Mouse (Mus musculus): Measurements from ENCODE around the gene Zcrb1.
A peak's percentile ranks its signal among the peaks of the same experiment; 100 is the strongest.
"Not testable (repeated sequence)": the region's sequence is repeated elsewhere in the genome, so short reads cannot be mapped to it uniquely, and the experiment has no call there.

Gene Zcrb1

DNA sequence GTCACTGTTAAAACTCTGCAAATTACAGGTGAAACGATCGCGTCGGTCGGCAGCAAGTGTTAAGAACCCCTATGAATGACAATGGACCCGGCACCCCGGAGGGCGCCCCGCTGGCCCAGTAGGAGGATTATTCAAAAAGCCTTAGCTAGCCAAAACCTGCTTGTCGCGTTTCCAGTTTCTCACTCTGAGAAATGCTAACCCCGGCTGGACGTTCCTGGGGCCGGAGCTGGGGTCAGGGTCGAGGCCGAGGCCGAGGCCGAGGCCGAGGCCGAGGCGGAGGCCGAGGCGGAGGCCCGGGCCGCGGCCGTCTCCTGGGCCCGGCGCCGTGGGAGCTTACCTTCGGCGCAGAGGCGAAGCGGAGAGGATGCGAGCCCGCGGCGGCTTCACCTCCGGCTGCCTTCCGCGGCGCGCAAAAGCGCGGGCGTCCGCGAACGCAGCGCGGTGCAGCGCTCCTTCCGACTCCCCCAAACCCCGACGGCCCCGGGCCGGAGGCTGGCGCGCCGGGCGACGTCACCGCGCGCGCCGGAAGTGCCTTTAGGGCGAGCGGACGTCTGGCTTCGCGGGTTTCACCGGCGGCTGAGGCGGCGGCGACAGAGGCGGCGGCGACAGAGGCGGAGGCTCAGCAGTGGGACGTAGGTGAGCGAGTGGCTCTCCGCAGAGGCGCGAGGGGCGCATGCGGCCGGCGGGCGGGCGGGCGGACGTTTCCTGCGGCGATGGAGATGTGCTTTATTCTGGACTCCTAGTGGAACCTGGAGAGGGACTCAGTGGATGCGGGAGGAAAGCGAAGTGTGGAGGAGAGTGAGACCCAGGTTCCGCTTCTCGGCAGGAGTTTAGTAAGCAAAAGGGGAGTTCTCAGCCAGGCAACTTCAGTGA lies at the start of gene Zcrb1, which contains the start of gene Pphln1:
Zcrb1 (minus strand) TSS at position 509 of the 873 bp plus-strand sequence.
Pphln1 (plus strand) TSS at position 525 of the 873 bp plus-strand sequence.
- peak; percentile 75 to 77 for DNase-seq (ENCODE audit: low spot score in 2 of 2)

DNA sequence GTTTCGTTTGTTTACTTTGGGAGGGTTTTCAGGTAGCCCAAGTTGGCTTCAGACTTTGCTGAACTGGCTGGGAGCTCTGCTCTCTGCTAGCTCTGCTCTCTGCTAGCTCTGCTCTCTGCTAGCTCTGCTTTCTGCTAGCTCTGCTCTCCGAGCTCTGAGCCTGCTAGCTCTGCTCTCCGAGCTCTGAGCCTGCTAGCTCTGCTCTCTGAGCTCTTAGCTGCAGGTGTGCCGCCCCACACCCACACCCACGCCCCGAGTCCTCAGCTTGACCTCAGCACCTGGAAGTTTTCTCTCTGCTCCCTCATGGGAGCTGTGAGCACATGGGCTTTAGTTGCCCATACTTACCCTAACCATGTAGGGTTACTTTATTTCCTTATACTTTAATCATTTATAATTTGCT lies 45.5 kb upstream of the Zcrb1 start:
- DNase-seq (ENCODE audit: low spot score in 2 of 2), result no peak

DNA sequence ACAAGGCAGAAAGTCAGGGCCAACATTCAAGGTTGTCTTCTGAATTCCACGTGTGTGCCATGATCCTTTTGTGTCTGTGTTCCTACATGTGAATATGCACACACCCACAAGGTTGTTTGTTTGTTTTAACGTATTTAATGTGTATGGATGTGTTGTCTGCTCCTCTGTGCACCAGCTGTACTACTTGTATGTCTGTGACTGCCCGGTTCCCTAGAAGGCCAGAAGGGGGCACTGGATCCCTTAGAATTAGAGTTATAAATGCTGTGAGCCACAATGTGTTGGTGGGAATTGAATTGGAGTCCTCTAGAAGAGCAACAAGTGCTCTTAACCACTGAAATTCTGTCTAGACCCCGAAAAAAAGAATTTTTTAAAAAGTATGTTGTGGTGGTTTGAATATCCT lies 44.1 kb upstream of the Zcrb1 start:
- DNase-seq (ENCODE audit: low spot score in 2 of 2), result no peak

DNA sequence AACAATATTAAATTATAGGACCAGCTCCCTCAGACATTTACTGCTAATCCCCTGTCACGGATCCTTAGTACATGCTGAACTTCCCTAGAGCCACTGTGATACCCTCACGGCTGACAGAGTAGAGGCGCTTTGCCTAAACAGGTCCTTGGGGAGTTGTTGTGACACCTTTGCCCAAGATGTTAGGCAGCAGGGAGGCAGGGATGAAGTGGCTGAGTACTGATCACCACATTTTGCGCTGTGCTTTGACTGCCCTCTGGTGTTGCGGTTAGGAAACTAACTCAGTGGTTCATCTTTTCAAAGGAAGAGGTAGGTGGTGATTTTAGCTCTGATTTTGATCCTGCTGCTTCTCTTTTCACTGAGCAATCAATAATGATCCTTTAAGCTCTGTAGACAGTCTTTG lies 40.5 kb upstream of the Zcrb1 start:
- no peak for DNase-seq (ENCODE audit: low spot score in 2 of 2)

DNA sequence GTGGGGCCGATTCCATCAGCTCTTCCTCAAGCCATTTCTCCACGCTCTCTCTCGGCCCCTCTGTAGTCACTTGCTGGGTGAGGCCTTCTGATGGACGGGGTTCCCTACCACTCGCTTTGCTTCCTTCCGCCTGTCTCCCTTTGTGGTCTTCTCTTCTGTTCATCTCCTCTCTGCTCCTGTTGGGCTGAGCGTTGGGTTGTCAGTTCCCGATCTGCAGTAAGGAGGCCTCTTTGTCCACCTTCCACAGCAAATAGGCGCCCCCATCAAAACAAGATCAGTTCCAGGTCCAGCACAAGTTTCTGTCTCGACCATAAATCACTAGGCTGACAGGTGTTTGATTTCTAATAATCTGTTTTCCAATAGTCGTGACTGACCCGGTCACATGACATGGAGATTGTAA lies 37.9 kb upstream of the Zcrb1 start:
- no peak for DNase-seq (ENCODE audit: low spot score in 2 of 2)

DNA sequence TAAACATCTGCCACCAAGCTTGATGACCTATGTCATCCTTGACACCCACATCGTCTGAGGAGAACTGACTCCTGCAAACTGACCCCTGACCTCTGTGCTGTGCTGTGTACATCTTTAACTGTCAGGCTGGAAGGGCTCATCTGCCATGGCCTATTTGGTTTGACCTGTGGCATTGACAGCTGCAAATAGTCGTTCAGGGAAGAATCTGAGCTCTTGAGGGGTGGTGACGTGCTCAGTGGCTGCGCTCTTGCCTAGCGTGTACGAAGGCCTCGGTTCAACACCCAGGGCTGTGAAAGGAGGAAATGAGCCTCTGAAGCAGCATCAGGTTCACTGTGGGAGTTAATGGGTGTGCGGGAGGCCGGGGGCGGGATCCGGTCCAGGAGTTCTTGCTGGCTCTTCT lies 35.7 kb upstream of the Zcrb1 start:
- no peak for DNase-seq (ENCODE audit: low spot score in 2 of 2)

DNA sequence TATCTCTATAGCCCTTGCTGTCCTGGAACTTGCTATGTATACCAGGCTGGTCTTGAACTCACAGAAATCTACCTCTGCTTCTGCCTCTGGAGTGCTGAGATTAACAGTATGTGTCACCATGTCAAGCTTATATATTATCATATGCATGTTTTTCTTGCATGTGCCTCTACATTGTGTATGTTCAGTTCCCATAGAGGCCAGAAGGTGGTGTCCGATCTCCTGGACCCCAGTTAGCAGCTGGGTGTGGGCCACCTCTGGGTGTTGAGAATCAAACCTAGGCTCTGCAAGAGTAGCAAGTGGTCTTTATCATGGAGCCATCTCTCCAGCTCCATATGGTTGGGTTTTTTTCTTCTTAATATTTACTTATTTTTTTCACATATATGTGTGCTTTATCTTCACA lies 24.4 kb upstream of the Zcrb1 start:
- no peak for DNase-seq (ENCODE audit: low spot score in 2 of 2)

DNA sequence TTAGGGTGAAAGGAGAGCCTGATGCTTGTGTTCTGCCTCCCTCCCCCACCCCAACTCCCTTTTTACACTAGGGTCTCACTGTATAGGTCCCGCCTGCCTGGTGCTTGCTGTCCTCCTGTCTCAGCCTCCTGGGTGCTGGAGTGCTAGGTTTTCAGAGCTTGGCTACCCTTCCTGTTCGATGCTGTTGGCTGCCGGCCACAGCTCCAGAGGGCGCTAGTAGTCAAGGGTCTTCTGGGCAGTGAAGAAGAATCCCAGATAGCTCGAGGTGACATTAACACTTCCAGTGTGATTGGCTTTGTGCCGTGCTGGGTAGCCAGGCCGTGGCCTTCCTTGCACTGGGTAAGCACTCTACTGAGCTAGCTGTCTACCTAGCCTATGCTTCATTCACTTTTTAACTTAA lies 22.5 kb upstream of the Zcrb1 start:
- DNase-seq (ENCODE audit: low spot score in 2 of 2), result no peak

DNA sequence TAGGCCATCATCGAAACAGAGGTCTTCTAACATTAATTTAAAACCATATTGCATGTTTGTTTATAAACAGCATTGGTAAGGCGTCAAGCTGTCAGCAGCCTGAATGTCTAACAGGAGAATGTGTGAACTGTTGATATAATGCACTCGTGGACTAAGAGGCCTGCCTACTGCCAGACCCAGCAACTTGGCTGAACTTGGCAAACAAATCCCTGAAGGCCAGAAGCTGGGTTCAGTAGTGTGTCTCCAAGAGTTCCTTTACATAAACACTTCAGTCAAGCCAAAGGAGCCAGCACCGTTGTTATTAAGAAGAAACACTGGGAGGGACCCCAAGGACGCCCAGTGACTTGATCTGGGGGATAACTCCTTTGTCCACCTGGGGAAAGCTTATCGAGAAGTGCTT lies 18.2 kb upstream of the Zcrb1 start:
- DNase-seq (ENCODE audit: low spot score in 2 of 2), result no peak

DNA sequence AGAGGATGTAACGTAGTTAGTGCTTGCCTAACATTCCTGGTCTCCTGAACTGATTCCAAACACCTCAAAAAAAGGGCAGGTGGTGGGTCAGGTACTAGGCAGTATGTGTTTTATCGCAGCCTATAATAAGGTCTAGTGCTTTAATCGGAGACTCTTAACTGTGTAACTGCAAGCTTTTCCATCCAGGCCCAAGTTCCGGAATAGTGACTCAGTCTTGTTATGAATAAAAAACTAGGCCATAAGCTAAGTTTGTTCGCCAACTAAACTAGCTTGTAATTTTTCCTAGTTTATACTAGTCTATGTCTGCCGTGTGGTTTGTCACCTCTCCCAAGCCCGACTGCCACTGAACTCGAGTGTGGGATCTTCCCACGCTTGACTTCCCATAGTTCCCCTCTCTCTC lies 16.3 kb upstream of the Zcrb1 start:
- DNase-seq (ENCODE audit: low spot score in 2 of 2), result no peak

DNA sequence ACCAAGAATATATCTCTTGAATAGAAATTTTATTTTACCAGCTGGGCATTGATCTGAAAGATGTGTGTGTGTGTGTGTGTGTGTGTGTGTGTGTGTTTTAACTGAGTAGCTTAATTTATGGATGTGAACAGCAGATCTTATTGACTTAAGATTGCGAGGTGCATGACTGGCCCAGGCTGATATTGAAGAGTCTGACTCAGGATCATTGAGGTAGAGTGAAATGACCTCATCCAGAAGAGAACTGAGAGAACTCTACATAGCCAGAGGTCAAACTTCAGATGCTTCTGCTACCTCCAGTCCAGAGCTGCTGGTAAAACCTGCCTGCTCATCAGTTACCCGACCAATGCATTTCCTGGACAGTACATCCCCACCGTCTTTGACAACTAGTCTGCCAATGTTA lies 14.3 kb upstream of the Zcrb1 start:
- no peak for DNase-seq (ENCODE audit: low spot score in 2 of 2)

DNA sequence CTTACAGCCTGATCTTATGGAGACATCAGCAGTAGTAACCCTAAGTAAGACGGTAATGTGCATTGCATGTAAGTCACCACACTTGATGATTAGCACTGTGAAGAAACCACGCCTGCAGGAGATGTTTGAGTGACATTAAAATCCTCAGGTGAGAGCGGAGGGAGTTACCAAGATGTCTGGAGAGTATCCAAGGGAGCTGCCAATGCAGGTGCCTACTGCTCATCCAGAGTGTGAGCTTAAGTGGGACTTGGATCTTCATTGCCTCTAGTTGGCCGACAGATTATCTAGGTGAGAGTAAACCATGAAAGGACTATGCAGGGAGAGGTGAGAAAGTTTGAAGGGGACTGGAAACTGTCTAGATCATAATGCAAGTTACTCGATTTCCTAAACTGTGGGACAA lies 8.4 kb upstream of the Zcrb1 start:
- no peak for DNase-seq (ENCODE audit: low spot score in 2 of 2)

DNA sequence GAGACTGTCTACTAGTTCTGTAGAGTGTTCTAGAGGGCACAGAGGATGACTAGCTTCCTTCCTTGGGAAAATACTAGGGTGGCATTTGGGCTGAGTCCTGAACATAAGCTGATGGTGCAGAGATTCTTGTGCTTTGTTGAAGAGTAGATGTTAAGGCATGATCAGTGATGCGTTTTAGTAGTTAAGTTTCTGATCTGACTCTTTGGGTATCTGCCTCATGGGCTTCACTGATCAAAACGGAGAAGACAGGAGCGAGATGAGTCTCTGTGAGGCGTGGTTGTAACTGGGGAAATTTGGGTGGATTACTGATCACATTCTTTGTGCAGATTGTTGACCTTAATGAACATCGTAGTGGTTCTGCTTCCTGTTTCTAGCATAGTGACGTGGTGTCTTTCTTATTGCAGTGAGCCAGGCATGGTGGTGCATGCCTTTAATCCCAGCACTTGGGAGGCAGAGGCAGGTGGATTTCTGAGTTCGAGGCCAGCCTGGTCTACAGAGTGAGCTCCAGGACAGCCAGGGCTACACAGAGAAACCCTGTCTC lies 7.4 kb upstream of the Zcrb1 start:
- no peak for DNase-seq (ENCODE audit: low spot score in 2 of 2)

DNA sequence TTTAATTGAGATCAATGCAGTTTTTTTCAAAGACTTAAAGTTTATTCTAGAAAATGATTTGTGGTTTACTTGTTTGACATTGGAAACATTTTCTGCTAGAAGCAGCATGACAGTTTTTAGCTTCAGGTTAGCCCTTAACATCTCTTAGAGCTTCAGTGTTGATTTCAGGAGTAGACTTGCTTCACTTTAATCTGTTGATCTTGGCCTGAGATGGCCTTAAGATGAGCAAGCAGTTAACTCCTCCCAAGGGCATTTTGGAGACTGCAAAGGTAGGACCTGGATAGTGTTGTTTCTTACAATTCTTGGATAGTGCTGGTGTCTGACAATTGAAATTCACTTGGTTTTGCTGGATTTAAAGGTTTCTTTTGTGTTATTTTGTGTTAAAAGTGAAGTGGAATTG lies 6.7 kb upstream of the Zcrb1 start:
- DNase-seq (ENCODE audit: low spot score in 2 of 2), result no peak

DNA sequence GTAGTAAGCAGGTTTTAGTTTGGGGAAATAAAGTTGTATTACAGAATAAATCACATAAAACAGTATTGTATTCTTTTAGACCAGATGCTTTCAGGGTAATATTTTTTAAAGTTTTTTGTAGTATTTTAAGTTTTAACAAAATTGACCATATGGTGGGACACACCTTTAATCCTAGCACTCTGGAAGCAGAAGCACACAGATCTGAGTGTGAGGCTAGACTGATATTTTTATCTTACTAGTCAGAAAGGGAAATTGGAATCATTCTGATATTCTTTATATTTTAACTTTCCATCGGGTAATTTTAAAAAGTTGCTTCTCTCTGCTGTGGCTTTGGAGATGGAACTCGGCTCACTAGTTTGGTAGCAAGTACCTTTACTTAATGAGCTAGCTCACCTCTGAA lies 4.6 kb upstream of the Zcrb1 start:
- DNase-seq (ENCODE audit: low spot score in 2 of 2), result no peak

DNA sequence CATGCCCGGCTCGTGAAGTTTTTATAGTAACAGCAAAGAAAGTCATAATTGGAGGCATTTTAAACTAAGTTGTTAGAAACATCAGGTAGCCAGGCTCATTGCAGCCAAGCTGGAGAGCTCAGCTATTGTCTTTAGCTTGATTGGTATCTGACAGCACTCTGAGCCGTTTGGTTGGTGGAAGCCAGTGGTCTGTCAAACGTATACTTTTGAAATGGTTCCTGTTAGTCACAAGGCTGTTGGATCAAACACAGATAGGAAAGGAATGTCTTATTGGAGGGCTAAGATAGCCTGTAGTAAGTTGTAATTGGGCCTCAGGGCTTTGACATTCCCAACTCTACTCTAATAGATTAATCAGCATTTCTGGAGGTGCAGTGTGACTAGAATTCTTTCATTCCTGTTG lies 3.3 kb upstream of the Zcrb1 start:
- no peak for DNase-seq (ENCODE audit: low spot score in 2 of 2)

DNA sequence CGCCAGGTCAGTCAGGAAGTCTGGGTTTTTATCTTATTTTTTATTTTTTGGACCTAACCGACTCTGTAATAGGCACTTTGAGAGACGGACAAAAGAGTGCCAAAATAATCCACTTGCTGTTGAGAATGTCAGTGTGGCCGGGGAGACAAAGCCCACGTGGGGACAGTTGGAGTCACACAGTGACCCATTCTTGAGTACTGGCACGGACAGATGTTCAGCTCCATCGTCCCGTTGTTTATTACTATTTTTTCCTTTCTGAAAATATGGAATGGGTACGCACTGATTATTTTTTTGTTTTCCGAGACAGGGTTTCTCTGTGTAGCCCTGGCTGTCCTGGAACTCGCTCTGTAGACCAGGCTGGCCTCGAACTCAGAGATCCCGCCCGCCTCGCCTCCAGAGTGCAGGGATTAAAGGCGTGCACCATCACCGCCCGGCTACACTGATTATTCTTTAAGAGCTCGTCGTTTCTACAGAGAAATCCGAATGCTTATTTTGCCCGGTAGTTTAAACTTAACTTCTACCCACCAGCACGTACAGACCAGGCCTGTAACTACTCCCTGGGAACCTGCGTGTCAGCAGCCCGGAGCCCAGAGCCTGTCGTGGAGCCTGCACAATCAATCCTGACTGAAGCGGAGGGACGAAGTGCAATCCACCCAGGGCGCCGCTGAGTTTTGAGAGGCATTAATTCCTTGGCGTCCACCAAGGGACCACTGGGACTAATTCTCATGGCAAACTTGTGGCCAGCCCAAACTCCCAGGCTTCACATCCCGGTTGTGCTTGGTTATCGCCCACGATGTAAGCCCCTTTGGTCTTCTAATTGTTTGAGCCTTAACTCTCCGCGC lies 786 bp upstream of the Zcrb1 start:
- DNase-seq (ENCODE audit: low spot score in 2 of 2), result no peak

DNA sequence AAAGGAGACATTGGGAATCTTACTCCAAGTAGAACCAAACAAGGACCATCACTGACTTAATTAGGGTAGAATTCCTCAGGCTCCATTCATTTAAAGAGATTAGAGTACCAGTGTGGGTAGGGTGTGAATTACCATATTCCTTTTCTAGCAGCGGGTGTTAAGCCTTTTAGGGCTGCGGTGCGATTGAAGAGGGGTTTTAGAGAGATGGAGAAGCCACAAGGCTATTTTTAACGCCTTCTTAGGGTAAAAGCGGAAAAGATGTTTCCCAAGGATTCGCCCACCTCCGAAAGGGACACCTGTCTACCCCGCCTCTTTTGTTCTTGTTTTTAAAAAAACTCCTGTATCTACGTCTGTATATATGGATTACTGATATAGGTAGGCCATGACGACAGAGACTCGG lies 865 bp downstream of the Zcrb1 start:
- DNase-seq (ENCODE audit: low spot score in 2 of 2), result no peak

DNA sequence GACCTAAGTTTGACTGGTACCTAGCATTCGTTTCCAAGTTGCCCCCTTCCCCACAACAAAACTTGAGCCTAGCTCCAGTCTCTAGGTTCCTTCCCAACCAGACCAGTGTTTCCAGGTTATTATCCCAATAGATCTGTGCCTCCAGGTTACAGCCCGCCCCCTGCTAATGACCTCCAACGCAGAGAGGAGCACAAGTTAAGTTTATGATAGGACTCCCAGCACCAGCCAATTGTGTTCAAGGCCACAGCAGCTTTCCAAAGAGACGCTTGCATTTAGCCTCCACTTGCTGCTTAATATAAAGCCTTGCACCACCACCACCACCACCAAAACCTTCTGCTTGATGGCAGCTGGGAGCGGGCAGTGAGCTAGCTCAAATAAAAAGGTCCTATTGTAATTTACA lies 16.8 kb downstream of the Zcrb1 start:
- no peak for DNase-seq (ENCODE audit: low spot score in 2 of 2)

DNA sequence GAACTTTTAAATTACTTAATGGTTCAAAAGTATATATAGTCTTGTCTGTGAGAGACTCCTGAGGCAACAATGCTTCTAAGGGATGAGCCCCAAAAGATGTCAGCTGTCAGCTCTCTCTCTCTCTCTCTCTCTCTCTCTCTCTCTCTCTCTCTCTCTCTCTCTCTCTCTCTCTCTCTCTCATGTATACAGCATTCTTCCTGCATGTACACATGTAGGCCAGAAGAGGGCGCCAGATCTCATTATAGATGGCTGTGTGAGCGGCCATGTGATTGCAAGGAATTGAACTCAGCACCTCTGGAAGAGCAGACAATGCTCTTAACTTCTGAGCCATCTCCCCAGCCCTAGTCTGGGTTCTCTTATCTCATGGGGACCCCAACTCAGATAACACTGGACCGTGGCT lies 19.0 kb downstream of the Zcrb1 start:
- DNase-seq (ENCODE audit: low spot score in 2 of 2), result no peak

DNA sequence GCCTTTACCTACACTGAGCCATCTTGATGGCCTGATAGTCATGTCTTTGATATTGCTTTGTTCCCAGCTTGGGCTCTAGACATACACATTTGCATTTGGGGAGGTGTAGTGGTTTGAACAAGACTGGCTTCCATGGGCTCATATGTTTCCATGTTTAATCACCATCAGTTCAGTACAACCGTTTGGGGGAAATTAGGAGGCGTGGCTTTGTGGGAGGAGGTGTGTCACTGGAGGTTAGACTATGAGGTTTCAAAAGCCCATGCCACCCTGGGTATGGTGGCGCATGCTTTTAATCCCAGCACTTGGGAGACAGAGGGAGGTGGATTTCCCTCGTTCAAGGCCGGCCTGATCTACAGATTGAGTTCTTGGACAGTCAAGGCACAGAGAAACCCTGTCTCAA lies 22.4 kb downstream of the Zcrb1 start:
- no peak for DNase-seq (ENCODE audit: low spot score in 2 of 2)

DNA sequence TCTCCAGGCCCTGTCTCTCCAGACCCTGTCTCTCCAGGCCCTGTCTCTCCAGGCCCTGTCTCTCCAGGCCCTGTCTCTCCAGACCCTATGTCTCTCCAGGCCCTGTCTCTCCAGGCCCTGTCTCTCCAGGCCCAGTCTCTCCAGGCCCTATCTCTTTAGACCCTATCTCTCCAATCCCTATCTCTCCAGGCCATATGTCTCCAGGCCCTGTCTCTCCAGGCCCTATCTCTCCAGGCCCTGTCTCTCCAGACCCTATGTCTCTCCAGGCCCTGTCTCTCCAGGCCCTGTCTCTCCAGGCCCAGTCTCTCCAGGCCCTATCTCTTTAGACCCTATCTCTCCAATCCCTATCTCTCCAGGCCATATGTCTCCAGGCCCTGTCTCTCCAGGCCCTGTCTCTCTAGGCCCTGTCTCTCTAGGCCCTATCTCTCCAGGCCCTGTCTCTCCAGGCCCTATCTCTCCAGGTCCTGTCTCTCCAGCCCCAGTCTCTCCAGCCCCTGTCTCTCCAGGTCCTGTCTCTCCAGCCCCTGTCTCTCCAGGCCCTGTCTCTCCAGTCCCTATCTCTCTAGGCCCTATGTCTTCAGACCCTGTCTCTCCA lies 25.5 kb downstream of the Zcrb1 start:
- DNase-seq (ENCODE audit: low spot score in 2 of 2), result not testable (repeated sequence)
